Mouse (Mus musculus): ENCODE measurements at regions not wholly inside any gene's neighbourhood (a gene's known extent, or its start where the extent isn't known, plus 50 kb on each side); places are given as distances from the start of the nearest gene placed in this dataset.

- no peak for ATAC-seq (ENCODE audit: insufficient number of reproducible peaks, low FRiP score, low TSS enrichment, low read depth)
- Histone ChIP-seq H3K4me1 (no peaks in the 10 kb centered on the region), H3K27ac (replicated peaks) (no peak overlapping the region), H3K4me2 (replicated peaks) (no peak overlapping the region), H3K36me3 (no peaks in the 10 kb centered on the region), H3K27me3 (no peaks in the 10 kb centered on the region), H3K9me3 (replicated peaks) (no peaks in the 10 kb centered on the region), H3K4me3 (replicated peaks) (no peak overlapping the region), H3K9ac (no peak overlapping the region)
- WGBS = 85% methylated on average over 15 of the region's 15 CpGs
Measured at GRCm38 (mm10) chr15:61927385-61928120, 1004.7 kb upstream of the A1bg start.

- 66% methylated on average over 2 of the region's 2 CpGs for WGBS
- ATAC-seq (ENCODE audit: insufficient number of reproducible peaks, low FRiP score, low TSS enrichment, low read depth) = no peak
- no peak overlapping the region for H3K9ac ChIP-seq
Measured at GRCm38 (mm10) chr15:61920041-61920440, 997.2 kb upstream of the A1bg start.

GRCm38 (mm10) chr15:61913546-61914160 lies 990.8 kb upstream of the A1bg start:
- WGBS = 72% methylated on average over 7 of the region's 7 CpGs
- H3K36me3 ChIP-seq = no peaks in the 10 kb centered on the region
- no peaks in the 10 kb centered on the region for H3K27me3 ChIP-seq
- H3K27ac ChIP-seq (replicated peaks) = no peak overlapping the region
- no peaks in the 10 kb centered on the region for H3K4me1 ChIP-seq
- no peak for ATAC-seq (ENCODE audit: insufficient number of reproducible peaks, low FRiP score, low TSS enrichment, low read depth)
- H3K4me3 ChIP-seq (replicated peaks) = no peak overlapping the region
- no peak overlapping the region for H3K9ac ChIP-seq
- no peak overlapping the region for H3K4me2 ChIP-seq (replicated peaks)
- H3K9me3 ChIP-seq (replicated peaks) = no peaks in the 10 kb centered on the region

More at GRCm38 (mm10) chr15:61920041-61920440, 997.2 kb upstream of the A1bg start:
- no peak overlapping the region for H3K4me2 ChIP-seq (replicated peaks)
- no peaks in the 10 kb centered on the region for H3K36me3 ChIP-seq
- no peak overlapping the region for H3K27ac ChIP-seq (replicated peaks)
- no peaks in the 10 kb centered on the region for H3K27me3 ChIP-seq
- H3K9me3 ChIP-seq (replicated peaks) = no peaks in the 10 kb centered on the region
- no peaks in the 10 kb centered on the region for H3K4me1 ChIP-seq
- H3K4me3 ChIP-seq (replicated peaks) = no peak overlapping the region

GRCm38 (mm10) chr15:61905165-61905845 lies 982.5 kb upstream of the A1bg start:
- ATAC-seq (ENCODE audit: insufficient number of reproducible peaks, low FRiP score, low TSS enrichment, low read depth) = no peak
- Histone ChIP-seq H3K36me3 (no peaks in the 10 kb centered on the region), H3K4me3 (replicated peaks) (no peak overlapping the region)

GRCm38 (mm10) chr15:61899809-61900208 lies 977.0 kb upstream of the A1bg start:
- WGBS = 89% methylated on average over 3 of the region's 3 CpGs

More at GRCm38 (mm10) chr15:61905165-61905845, 982.5 kb upstream of the A1bg start:
- WGBS = 82% methylated on average over 5 of the region's 5 CpGs
- Histone ChIP-seq H3K27ac (replicated peaks) (no peak overlapping the region), H3K9me3 (replicated peaks) (no peaks in the 10 kb centered on the region), H3K27me3 (no peaks in the 10 kb centered on the region), H3K4me2 (replicated peaks) (no peak overlapping the region), H3K9ac (no peak overlapping the region), H3K4me1 (no peaks in the 10 kb centered on the region)

GRCm38 (mm10) chr15:61897566-61897965 lies 974.8 kb upstream of the A1bg start:
- Histone ChIP-seq H3K4me3 (replicated peaks) (no peak overlapping the region), H3K27me3 (no peaks in the 10 kb centered on the region), H3K9ac (no peak overlapping the region), H3K4me2 (replicated peaks) (no peak overlapping the region), H3K27ac (replicated peaks) (no peak overlapping the region), H3K9me3 (replicated peaks) (no peaks in the 10 kb centered on the region), H3K4me1 (no peaks in the 10 kb centered on the region), H3K36me3 (no peaks in the 10 kb centered on the region)
- ATAC-seq (ENCODE audit: insufficient number of reproducible peaks, low FRiP score, low TSS enrichment, low read depth) = no peak
- WGBS = 35% methylated on average over 4 of the region's 4 CpGs

More at GRCm38 (mm10) chr15:61899809-61900208, 977.0 kb upstream of the A1bg start:
- H3K27me3 ChIP-seq = no peaks in the 10 kb centered on the region
- H3K4me1 ChIP-seq = no peaks in the 10 kb centered on the region
- H3K4me3 ChIP-seq (replicated peaks) = no peak overlapping the region
- H3K9ac ChIP-seq = no peak overlapping the region
- no peak overlapping the region for H3K4me2 ChIP-seq (replicated peaks)
- no peak for ATAC-seq (ENCODE audit: insufficient number of reproducible peaks, low FRiP score, low TSS enrichment, low read depth)
- no peak overlapping the region for H3K27ac ChIP-seq (replicated peaks)
- no peaks in the 10 kb centered on the region for H3K9me3 ChIP-seq (replicated peaks)
- no peaks in the 10 kb centered on the region for H3K36me3 ChIP-seq

GRCm38 (mm10) chr15:61890330-61890729 lies 967.5 kb upstream of the A1bg start:
- Histone ChIP-seq H3K27ac (replicated peaks) (no peak overlapping the region), H3K4me1 (no peaks in the 10 kb centered on the region), H3K27me3 (no peaks in the 10 kb centered on the region), H3K4me3 (replicated peaks) (no peak overlapping the region), H3K4me2 (replicated peaks) (no peak overlapping the region), H3K9ac (no peak overlapping the region), H3K9me3 (replicated peaks) (no peaks in the 10 kb centered on the region), H3K36me3 (no peaks in the 10 kb centered on the region)
- no peak for ATAC-seq (ENCODE audit: insufficient number of reproducible peaks, low FRiP score, low TSS enrichment, low read depth)

- ATAC-seq (ENCODE audit: insufficient number of reproducible peaks, low FRiP score, low TSS enrichment, low read depth) = no peak
- H3K27me3 ChIP-seq = no peaks in the 10 kb centered on the region
- H3K36me3 ChIP-seq = no peaks in the 10 kb centered on the region
- no peak overlapping the region for H3K4me3 ChIP-seq (replicated peaks)
- WGBS = 68% methylated on average over 10 of the region's 10 CpGs
- H3K4me2 ChIP-seq (replicated peaks) = no peak overlapping the region
- no peaks in the 10 kb centered on the region for H3K4me1 ChIP-seq
- no peak overlapping the region for H3K9ac ChIP-seq
- no peaks in the 10 kb centered on the region for H3K9me3 ChIP-seq (replicated peaks)
- H3K27ac ChIP-seq (replicated peaks) = no peak overlapping the region
Measured at GRCm38 (mm10) chr15:61888569-61889326, 965.9 kb upstream of the A1bg start.

GRCm38 (mm10) chr15:61879408-61879807 lies 956.6 kb upstream of the A1bg start:
- Histone ChIP-seq H3K4me2 (replicated peaks) (no peak overlapping the region), H3K4me3 (replicated peaks) (no peak overlapping the region), H3K27ac (replicated peaks) (no peak overlapping the region), H3K27me3 (no peaks in the 10 kb centered on the region), H3K9me3 (replicated peaks) (no peaks in the 10 kb centered on the region), H3K36me3 (no peaks in the 10 kb centered on the region), H3K9ac (no peak overlapping the region), H3K4me1 (no peaks in the 10 kb centered on the region)
- ATAC-seq (ENCODE audit: insufficient number of reproducible peaks, low FRiP score, low TSS enrichment, low read depth) = no peak
- 85% methylated on average over 3 of the region's 3 CpGs for WGBS

GRCm38 (mm10) chr15:61873047-61873446 lies 950.2 kb upstream of the A1bg start:
- no peak overlapping the region for H3K4me2 ChIP-seq (replicated peaks)
- H3K9me3 ChIP-seq (replicated peaks) = no peaks in the 10 kb centered on the region
- H3K4me1 ChIP-seq = no peaks in the 10 kb centered on the region
- no peak for ATAC-seq (ENCODE audit: insufficient number of reproducible peaks, low FRiP score, low TSS enrichment, low read depth)
- H3K9ac ChIP-seq = no peak overlapping the region
- H3K27ac ChIP-seq (replicated peaks) = no peak overlapping the region
- no peaks in the 10 kb centered on the region for H3K36me3 ChIP-seq
- WGBS = 47% methylated on average over 2 of the region's 2 CpGs
- no peak overlapping the region for H3K4me3 ChIP-seq (replicated peaks)
- no peaks in the 10 kb centered on the region for H3K27me3 ChIP-seq

- Histone ChIP-seq H3K36me3 (no peaks in the 10 kb centered on the region), H3K4me2 (replicated peaks) (no peak overlapping the region), H3K9me3 (replicated peaks) (no peaks in the 10 kb centered on the region), H3K4me3 (replicated peaks) (no peak overlapping the region), H3K9ac (no peak overlapping the region), H3K27ac (replicated peaks) (no peak overlapping the region), H3K27me3 (no peaks in the 10 kb centered on the region), H3K4me1 (no peaks in the 10 kb centered on the region)
- no peak for ATAC-seq (ENCODE audit: insufficient number of reproducible peaks, low FRiP score, low TSS enrichment, low read depth)
- WGBS = 87% methylated on average over 6 of the region's 6 CpGs
Measured at GRCm38 (mm10) chr15:61860759-61861158, 937.9 kb upstream of the A1bg start.
